Mouse (Mus musculus) limb, embryonic 13.5 days (tissue): ENCODE data around the gene Cdc42. TPM values are rescaled to one million over a fixed set of nuclear protein-coding genes. Genes with fewer than 3 reads are reported as not detected.

Source experiments
- ATAC-seq: fragments of 200-750 bp; cut with Nextera tagmentation; 2 replicates; pipeline ENCODE4 v1.8.0; 2017; ENCODE audit warnings: low read depth, moderate number of reproducible peaks, moderate TSS enrichment; ENCODE audit not compliant: low FRiP score
- H3K27ac ChIP-seq: fragments of 300-500 bp; sonication (generic); 2 replicates; pipeline ENCODE4 v1.5.1; 2015; ENCODE audit warnings: inconsistent platforms, mild to moderate bottlenecking, moderate library complexity
- H3K27me3 ChIP-seq: fragments of 300-500 bp; sonication (generic); 2 replicates; pipeline ENCODE4 v1.6.1; 2015; ENCODE audit warnings: mild to moderate bottlenecking, inconsistent platforms
- H3K36me3 ChIP-seq: fragments of 300-500 bp; sonication (generic); 2 replicates; pipeline ENCODE4 v1.6.1; 2015; ENCODE audit warnings: inconsistent platforms, mild to moderate bottlenecking, moderate library complexity
- H3K4me1 ChIP-seq: fragments of 300-500 bp; sonication (generic); 2 replicates; pipeline ENCODE4 v1.6.1; 2015; ENCODE audit warnings: inconsistent platforms
- H3K4me2 ChIP-seq: fragments of 300-500 bp; sonication (generic); replicated peaks from 2 replicates; pipeline ENCODE4 v1.6.1; 2015; ENCODE audit warnings: inconsistent platforms, mild to moderate bottlenecking, moderate library complexity
- H3K4me3 ChIP-seq: fragments of 300-500 bp; sonication (generic); 2 replicates; pipeline ENCODE4 v1.5.1; 2015; ENCODE audit warnings: moderate library complexity, mild to moderate bottlenecking, inconsistent platforms
- H3K9ac ChIP-seq: fragments of 300-500 bp; sonication (generic); 2 replicates; pipeline ENCODE4 v1.6.1; 2015; ENCODE audit warnings: mild to moderate bottlenecking, inconsistent platforms
- H3K9me3 ChIP-seq: fragments of 300-500 bp; sonication (generic); 2 replicates; pipeline ENCODE4 v1.6.1; 2016; ENCODE audit warnings: inconsistent platforms
- WGBS: fragments of 180-500 bp; shearing (Covaris S2); methylation state at CpG from one replicate; pipeline ENCODE4 v1.1.7; 2015; 5-methylcytosine and 5-hydroxymethylcytosine counted together
- polyA plus RNA-seq: library from polyadenylated mRNA; unstranded; fragments of >200 nt; fragmentation: Nextera tagmentation; extraction: Ambion mirVana; gene quantifications from 2 replicates; pipeline ENCODE4 v1.2.1, GENCODE M21; 2015

The Cdc42 gene
- polyA plus RNA-seq, 1 experiment from 2014 or later = 758 TPM

DNA sequence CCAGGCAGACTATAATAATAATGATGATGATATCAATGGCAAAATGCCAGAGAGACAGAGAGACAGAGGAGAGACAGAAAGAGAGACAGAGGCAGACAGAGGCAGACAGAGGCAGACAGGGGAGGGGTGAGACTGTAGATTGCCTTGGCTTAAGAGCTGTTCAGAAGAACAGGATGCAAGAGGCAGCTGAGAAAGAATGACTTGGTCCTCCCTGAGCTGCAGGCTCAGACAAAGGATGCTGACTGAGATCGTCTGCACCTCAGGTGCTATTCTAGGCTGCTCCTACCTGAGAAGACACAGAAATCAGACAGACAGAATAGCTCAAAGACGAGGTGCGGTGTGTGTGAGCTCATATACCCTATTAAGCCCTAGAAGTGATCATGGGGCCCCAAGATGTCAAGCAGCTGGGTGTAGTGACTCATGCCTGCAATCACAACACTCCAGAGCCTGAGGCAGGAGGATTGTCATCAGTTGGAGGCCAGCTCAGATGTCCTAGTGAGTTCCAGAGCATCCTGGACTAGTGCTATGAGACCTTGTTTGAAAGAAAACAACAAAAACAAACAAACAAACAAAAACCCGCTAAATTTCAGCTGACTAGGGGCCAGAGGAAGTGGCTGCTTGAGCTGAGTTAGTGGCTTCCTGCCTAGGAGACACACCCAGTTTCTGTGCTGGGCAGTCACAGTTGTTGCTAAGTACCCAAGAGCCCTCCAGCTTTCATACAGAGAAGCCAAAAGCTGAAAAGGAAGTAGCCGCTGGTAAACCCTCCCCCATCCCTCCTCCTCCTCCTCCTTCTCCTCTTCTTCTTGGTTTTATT, 10.0 kb upstream of the Cdc42 start:
- Histone ChIP-seq H3K27ac (no peak overlapping the region), H3K4me3 (no peak overlapping the region), H3K9ac (no peak overlapping the region), H3K4me2 (no peak overlapping the region), H3K27me3 (no peaks in the 10 kb centered on the region), H3K36me3 (no peaks in the 10 kb centered on the region), H3K9me3 (no peaks in the 10 kb centered on the region), H3K4me1 (peaks cover 19% of the 10 kb centered on the region)
- ATAC-seq = no peak
- WGBS = 37% methylated on average over 5 of the region's 5 CpGs

DNA sequence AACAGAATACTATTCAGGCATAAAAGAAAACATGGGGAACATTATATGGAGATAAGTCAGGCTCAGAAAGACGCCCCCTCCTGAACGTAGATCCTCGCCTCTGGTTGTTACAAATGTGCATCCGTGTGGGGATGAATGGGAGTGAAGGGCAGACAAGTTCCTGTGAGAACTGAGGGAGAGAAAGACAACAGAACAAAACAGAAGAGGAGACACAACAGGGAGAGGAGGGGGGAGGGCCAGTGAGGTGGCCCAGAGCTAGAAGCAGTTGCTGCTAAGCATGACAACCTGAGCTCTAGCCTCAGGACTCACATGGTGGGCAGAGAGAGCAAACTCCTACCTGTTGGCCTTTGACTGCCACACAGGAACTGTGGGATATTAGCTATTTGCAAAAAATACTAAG, 8.6 kb upstream of the Cdc42 start:
- Histone ChIP-seq H3K27me3 (no peaks in the 10 kb centered on the region), H3K4me2 (no peak overlapping the region), H3K4me3 (no peak overlapping the region), H3K4me1 (peaks cover 19% of the 10 kb centered on the region), H3K27ac (no peak overlapping the region), H3K36me3 (no peaks in the 10 kb centered on the region), H3K9ac (no peak overlapping the region), H3K9me3 (no peaks in the 10 kb centered on the region)
- 87% methylated on average over 4 of the region's 4 CpGs for WGBS
- no peak for ATAC-seq

DNA sequence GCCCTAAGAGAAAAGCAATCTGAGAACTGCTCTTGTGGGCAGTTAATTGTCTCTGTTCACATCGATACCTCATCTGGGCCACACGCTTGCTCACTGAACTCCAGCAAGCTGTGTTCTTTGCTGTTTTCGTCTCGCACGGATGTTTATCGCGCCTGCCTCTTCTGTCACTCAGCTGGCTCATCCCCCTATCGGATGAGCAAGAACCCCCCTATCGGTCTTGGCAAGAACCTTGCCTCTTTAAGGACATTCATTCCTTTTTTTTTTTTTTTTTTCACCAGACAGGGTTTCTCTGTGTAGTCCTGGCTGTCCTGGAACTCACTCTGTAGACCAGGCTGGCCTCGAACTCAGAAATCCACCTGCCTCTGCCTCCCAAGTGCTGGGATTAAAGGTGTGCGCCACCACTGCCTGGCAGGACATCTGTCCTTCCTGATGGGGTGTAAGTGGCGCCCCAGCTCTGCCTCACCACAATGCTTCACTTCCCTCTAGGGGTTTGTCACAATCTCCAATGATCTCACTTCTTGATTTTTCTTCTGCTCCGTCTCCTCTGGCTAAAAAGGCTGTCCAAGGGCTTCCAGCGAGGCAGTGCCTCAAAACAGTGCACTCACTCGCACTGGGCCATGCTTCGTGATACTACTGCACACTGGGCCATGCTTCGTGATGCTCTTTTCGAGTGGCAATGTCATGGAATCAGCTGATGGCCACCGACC, 8.0 kb upstream of the Cdc42 start:
- ATAC-seq = no peak
- Histone ChIP-seq H3K4me1 (peaks cover 17% of the 10 kb centered on the region), H3K4me3 (no peak overlapping the region), H3K27me3 (no peaks in the 10 kb centered on the region), H3K4me2 (no peak overlapping the region), H3K36me3 (no peaks in the 10 kb centered on the region), H3K9me3 (no peaks in the 10 kb centered on the region), H3K9ac (no peak overlapping the region), H3K27ac (no peak overlapping the region)
- WGBS = 86% methylated on average over 19 of the region's 19 CpGs

DNA sequence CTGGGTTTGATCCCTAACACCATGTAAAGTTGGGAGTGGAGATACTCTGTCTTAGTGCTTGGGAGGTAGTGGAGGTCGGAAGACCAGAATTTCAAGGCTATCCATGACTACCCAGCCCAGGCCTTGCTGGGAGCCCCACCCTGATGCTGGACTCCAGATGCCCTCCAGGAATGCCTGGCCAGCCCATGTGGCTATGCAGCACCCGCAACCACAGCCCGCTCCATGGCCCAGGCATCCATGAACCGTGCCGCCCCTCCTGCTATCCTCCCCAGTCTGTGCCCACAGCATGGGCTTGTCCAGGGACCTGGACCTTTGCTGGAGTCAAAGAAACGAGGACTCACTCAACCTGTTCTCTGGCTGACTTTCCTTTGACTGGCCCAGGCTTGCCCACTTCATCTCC, 7.3 kb upstream of the Cdc42 start:
- Histone ChIP-seq H3K4me3 (no peak overlapping the region), H3K4me2 (no peak overlapping the region), H3K9me3 (no peaks in the 10 kb centered on the region), H3K27me3 (no peaks in the 10 kb centered on the region), H3K4me1 (peaks cover 10% of the 10 kb centered on the region), H3K36me3 (no peaks in the 10 kb centered on the region), H3K27ac (no peak overlapping the region), H3K9ac (no peak overlapping the region)
- WGBS = 87% methylated on average over 6 of the region's 6 CpGs
- no peak for ATAC-seq

GRCm38 (mm10) chr4:137360996-137361395, 3.5 kb upstream of the Cdc42 start:
- peaks cover 5% of the 10 kb centered on the region for H3K4me1 ChIP-seq
- no peak overlapping the region for H3K9ac ChIP-seq
- no peaks in the 10 kb centered on the region for H3K9me3 ChIP-seq
- ATAC-seq = no peak
- no peak overlapping the region for H3K4me3 ChIP-seq
- H3K27ac ChIP-seq = no peak overlapping the region
- H3K4me2 ChIP-seq = no peak overlapping the region
- 68% methylated on average over 3 of the region's 3 CpGs for WGBS
- no peaks in the 10 kb centered on the region for H3K27me3 ChIP-seq
- no peaks in the 10 kb centered on the region for H3K36me3 ChIP-seq

- peaks cover 22% of the 10 kb centered on the region for H3K4me1 ChIP-seq
- 61% methylated on average over 14 of the region's 14 CpGs for WGBS
- ATAC-seq = no peak
- H3K36me3 ChIP-seq = no peaks in the 10 kb centered on the region
- no peaks in the 10 kb centered on the region for H3K27me3 ChIP-seq
- H3K4me2 ChIP-seq = 0 out of 2 replicates have a peak overlapping the region, but pooled peaks have one; percentile 82
- H3K9me3 ChIP-seq = no peaks in the 10 kb centered on the region
- H3K9ac ChIP-seq = no peak overlapping the region
- no peak overlapping the region for H3K4me3 ChIP-seq
- no peak overlapping the region for H3K27ac ChIP-seq
Measured at GRCm38 (mm10) chr4:137358291-137359002, 927 bp upstream of the Cdc42 start.

GRCm38 (mm10) chr4:137356674-137357510, 628 bp downstream of the Cdc42 start:
- H3K4me1 ChIP-seq = peaks cover 31% of the 10 kb centered on the region
- H3K9ac ChIP-seq = peak overlapping the region; percentile 99
- H3K27me3 ChIP-seq = no peaks in the 10 kb centered on the region
- under 1% methylated on average over 50 of the region's 90 CpGs for WGBS
- peak overlapping the region; percentile 98 for H3K4me3 ChIP-seq
- peak overlapping the region; percentile 95 for H3K27ac ChIP-seq
- H3K4me2 ChIP-seq = peak overlapping the region; percentile 82
- ATAC-seq = peak; percentile 73
- no peaks in the 10 kb centered on the region for H3K9me3 ChIP-seq
- peaks cover 2% of the 10 kb centered on the region; the same call in 1 of the 2 replicates for H3K36me3 ChIP-seq

DNA sequence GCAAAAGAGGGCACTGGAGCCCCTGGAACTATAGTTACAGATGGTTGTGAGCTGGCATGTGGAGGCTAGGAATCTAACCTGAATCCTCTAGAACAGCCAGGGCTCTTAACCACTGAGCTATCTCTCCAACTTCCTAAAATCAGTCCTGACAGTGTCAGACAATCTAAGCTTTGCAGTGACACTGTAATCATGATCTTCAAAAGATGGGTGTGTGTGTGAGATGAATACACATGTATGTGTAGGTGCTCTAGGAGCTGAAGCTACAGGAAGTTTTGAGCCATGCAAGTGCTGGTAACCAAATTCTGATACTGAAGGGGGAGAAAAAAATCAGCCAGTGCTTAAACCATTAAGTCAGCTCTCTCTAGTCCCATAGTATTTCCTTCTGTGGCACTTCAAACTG, 6.9 kb downstream of the Cdc42 start:
- Histone ChIP-seq H3K27ac (no peak overlapping the region), H3K4me1 (peaks cover 28% of the 10 kb centered on the region), H3K27me3 (no peaks in the 10 kb centered on the region), H3K9me3 (no peaks in the 10 kb centered on the region), H3K9ac (no peak overlapping the region), H3K36me3 (peaks cover 26% of the 10 kb centered on the region), H3K4me2 (no peak overlapping the region), H3K4me3 (no peak overlapping the region)
- no peak for ATAC-seq

DNA sequence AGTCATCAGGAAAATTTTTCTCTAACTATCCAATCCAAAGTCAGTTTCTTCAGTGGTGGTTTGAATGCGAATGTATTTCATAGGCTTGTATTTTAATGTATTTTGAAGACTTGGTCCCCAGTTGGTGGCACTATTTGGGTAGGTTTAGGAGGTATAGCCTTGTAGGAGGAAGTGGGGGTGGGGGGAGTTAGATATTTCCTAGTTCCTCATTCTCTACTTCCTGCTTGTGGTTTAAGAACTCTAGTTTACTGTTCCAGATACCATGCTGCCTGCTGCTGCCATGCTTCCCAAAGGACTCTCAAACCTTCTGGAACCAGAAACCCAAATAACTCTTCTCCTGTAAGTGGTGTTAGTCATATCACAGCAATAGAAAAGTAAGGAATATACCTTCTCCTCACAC, 11.7 kb downstream of the Cdc42 start:
- 94% methylated on average over 1 of the region's 1 CpGs for WGBS
- ATAC-seq = no peak

DNA sequence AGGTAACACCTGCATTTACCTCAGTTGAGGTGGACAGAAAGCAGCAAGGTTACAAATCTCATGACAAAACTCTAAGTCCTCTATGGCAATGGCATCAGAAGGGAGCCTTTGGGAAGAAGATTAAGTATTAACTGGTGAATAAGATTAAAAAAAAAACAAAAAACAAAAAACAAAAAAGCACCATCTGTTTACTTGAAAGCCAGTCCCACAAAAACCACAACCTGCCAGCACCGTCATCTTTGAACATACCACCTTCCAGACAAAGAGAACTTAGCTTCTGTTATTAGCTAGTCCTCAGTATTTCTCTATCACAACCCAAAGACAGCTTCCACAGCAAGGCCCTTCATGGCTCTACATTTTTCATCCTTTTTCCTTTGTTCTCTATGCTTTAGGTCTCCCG, 12.4 kb downstream of the Cdc42 start:
- WGBS = 86% methylated on average over 2 of the region's 2 CpGs
- no peak overlapping the region for H3K9ac ChIP-seq

More for the DNA sequence above, 11.7 kb downstream of the Cdc42 start:
- Histone ChIP-seq H3K27me3 (no peaks in the 10 kb centered on the region), H3K9me3 (no peaks in the 10 kb centered on the region), H3K4me3 (no peak overlapping the region), H3K4me2 (no peak overlapping the region), H3K4me1 (peaks cover 5% of the 10 kb centered on the region; the same call in 1 of the 2 replicates), H3K27ac (no peak overlapping the region), H3K36me3 (peaks cover 21% of the 10 kb centered on the region), H3K9ac (no peak overlapping the region)

GRCm38 (mm10) chr4:137342816-137343215, 14.7 kb downstream of the Cdc42 start:
- WGBS = 91% methylated on average over 1 of the region's 1 CpGs
- Histone ChIP-seq H3K36me3 (peaks cover 14% of the 10 kb centered on the region), H3K9ac (no peak overlapping the region), H3K9me3 (no peaks in the 10 kb centered on the region), H3K4me1 (peaks cover 17% of the 10 kb centered on the region), H3K27me3 (no peaks in the 10 kb centered on the region), H3K27ac (no peak overlapping the region), H3K4me3 (no peak overlapping the region), H3K4me2 (no peak overlapping the region)
- ATAC-seq = no peak

More for the DNA sequence above, 12.4 kb downstream of the Cdc42 start:
- no peak overlapping the region for H3K4me2 ChIP-seq
- H3K4me3 ChIP-seq = no peak overlapping the region
- H3K27ac ChIP-seq = no peak overlapping the region
- no peak for ATAC-seq
- H3K9me3 ChIP-seq = no peaks in the 10 kb centered on the region
- no peaks in the 10 kb centered on the region for H3K27me3 ChIP-seq
- peaks cover 5% of the 10 kb centered on the region; the same call in 1 of the 2 replicates for H3K4me1 ChIP-seq
- peaks cover 16% of the 10 kb centered on the region for H3K36me3 ChIP-seq
